Mouse (Mus musculus) hindbrain, embryonic 14.5 days (tissue): ENCODE results near the gene Syn3. TPM values are rescaled to one million over a fixed set of nuclear protein-coding genes. Genes with fewer than 3 reads are reported as not detected.

Source experiments
- ATAC-seq: fragments of 200-750 bp; cut with Nextera tagmentation; 2 replicates; pipeline ENCODE4 v1.8.0; 2017; ENCODE audit warnings: moderate number of reproducible peaks, mild to moderate bottlenecking, moderate TSS enrichment, moderate library complexity; ENCODE audit not compliant: low FRiP score
- DNase-seq: peaks from one replicate; pipeline ENCODE4 v3.0.0-alpha.2; 2015; ENCODE audit warnings: low spot score
- H3K27ac ChIP-seq: fragments of 300-500 bp; sonication (generic); 2 replicates; pipeline ENCODE4 v1.5.1; 2014; ENCODE audit warnings: mild to moderate bottlenecking, moderate library complexity
- H3K27me3 ChIP-seq: fragments of 300-500 bp; sonication (generic); 2 replicates; pipeline ENCODE4 v1.6.1; 2014; ENCODE audit warnings: mild to moderate bottlenecking, low read length, mixed read lengths; ENCODE audit not compliant: control insufficient read depth, insufficient read depth
- H3K36me3 ChIP-seq: fragments of 300-500 bp; sonication (generic); replicated peaks from 2 replicates; pipeline ENCODE4 v1.6.1; 2014; ENCODE audit not compliant: control insufficient read depth, insufficient read depth
- H3K4me1 ChIP-seq: fragments of 300-500 bp; sonication (generic); replicated peaks from 2 replicates; pipeline ENCODE4 v1.6.1; 2014; ENCODE audit warnings: antibody characterized with exemption, low read length, mixed read lengths; ENCODE audit not compliant: control insufficient read depth, insufficient read depth
- H3K4me2 ChIP-seq: fragments of 300-500 bp; sonication (generic); replicated peaks from 2 replicates; pipeline ENCODE4 v1.6.1; 2014; ENCODE audit warnings: mild to moderate bottlenecking, moderate library complexity
- H3K4me3 ChIP-seq: fragments of 300-500 bp; sonication (generic); replicated peaks from 2 replicates; pipeline ENCODE4 v1.5.1; 2014; ENCODE audit warnings: mild to moderate bottlenecking, low read length
- H3K9ac ChIP-seq: fragments of 300-500 bp; sonication (generic); 2 replicates; pipeline ENCODE4 v1.6.1; 2014
- H3K9me3 ChIP-seq: fragments of 300-500 bp; sonication (generic); 2 replicates; pipeline ENCODE4 v1.6.1; 2016; ENCODE audit warnings: low read length; ENCODE audit not compliant: control insufficient read depth
- WGBS: fragments of 180-500 bp; shearing (Covaris S2); extraction: QIAGEN DNeasy Blood & Tissue Kit; methylation state at CpG from one replicate; pipeline ENCODE4 v1.1.7; 2014; 5-methylcytosine and 5-hydroxymethylcytosine counted together
- polyA plus RNA-seq: library from polyadenylated mRNA; unstranded; fragments of >200 nt; fragmentation: Nextera tagmentation; extraction: Ambion mirVana; gene quantifications from 2 replicates; pipeline ENCODE4 v1.2.1, GENCODE M21; 2014

Syn3 gene
- polyA plus RNA-seq, 1 experiment from 2014 or later = 33.6 TPM

DNA sequence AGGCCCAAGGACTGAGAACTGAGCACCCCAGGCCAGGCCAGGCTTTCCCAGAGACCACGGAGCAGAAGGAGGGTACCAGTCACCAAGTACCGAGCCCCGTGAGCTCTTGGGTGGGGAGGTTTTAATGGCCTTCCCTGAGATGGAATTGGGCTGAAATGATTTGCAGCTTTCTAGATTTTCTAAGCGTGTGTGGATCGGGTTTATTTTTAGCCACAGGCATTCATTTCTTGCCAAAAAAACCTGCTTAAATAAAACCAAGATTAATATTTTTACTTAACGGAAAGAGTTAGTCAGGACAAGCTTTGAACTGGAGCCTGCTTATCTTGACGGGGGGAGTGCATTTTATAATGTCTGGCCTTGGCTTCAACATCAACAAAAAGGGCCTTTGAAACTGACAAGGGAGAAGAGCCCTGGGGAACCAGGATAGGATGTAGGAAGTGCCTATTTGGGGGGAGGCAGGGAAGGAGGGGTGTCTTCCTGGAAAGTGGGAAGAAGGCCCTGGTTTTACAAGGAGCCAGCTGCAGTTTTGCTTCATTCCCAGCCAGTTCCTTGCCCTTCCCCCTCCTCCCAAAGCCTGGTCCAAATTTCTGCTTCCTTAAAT, 166.9 kb downstream of the Syn3 start:
- DNase-seq (no peak), ATAC-seq (no peak)
- no peaks in the 10 kb centered on the region for H3K36me3 ChIP-seq
- H3K4me3 ChIP-seq = no peak overlapping the region
- WGBS = 66% methylated on average over 7 of the region's 7 CpGs
- no peak overlapping the region for H3K9ac ChIP-seq
- H3K4me2 ChIP-seq = no peak overlapping the region
- peaks cover 5% of the 10 kb centered on the region; the same call in 1 of the 2 replicates for H3K4me1 ChIP-seq
- no peaks in the 10 kb centered on the region for H3K9me3 ChIP-seq
- H3K27me3 ChIP-seq = no peaks in the 10 kb centered on the region
- peak overlapping the region; percentile 3; the same call in 1 of the 2 replicates for H3K27ac ChIP-seq

DNA sequence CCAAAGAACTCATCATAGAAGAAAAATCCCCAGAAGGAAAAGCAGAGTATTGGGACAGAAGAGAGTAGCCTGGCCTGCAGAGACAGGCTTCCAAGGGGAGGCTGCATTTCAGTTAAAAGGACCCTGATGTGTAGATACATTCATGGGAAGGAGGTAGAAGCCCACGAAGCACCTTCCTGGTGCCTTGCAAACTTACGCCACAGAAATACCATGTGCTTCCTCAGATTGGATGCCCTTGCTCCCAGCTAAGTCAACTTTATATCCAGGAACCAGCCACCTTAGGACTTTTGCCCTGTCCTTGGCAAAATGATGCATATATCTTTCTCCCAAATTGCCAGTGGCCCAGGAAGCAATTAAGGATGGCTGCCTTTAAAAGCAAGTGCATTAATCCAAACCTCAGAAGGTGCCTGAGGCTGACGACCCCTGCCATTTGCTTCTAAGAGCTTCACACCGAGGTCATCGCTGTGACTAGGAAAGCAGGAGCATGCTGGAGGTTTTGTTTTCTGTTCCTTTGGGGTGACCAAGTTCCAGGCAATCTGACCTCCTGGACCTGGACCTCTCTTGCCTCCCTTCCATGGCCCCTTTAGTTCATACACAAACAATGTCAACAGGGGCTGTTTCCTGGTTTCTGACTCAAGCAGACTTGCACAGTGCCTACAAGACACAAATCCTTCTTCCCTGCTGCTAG, 167.6 kb downstream of the Syn3 start:
- 74% methylated on average over 5 of the region's 5 CpGs for WGBS
- Histone ChIP-seq H3K4me3 (no peak overlapping the region), H3K4me2 (no peak overlapping the region), H3K9ac (no peak overlapping the region), H3K9me3 (no peaks in the 10 kb centered on the region), H3K27me3 (no peaks in the 10 kb centered on the region), H3K4me1 (peaks cover 5% of the 10 kb centered on the region; the same call in 1 of the 2 replicates), H3K36me3 (no peaks in the 10 kb centered on the region), H3K27ac (0 out of 2 replicates have a peak overlapping the region, but pooled peaks have one; percentile 3)
- DNase-seq (no peak), ATAC-seq (no peak)

DNA sequence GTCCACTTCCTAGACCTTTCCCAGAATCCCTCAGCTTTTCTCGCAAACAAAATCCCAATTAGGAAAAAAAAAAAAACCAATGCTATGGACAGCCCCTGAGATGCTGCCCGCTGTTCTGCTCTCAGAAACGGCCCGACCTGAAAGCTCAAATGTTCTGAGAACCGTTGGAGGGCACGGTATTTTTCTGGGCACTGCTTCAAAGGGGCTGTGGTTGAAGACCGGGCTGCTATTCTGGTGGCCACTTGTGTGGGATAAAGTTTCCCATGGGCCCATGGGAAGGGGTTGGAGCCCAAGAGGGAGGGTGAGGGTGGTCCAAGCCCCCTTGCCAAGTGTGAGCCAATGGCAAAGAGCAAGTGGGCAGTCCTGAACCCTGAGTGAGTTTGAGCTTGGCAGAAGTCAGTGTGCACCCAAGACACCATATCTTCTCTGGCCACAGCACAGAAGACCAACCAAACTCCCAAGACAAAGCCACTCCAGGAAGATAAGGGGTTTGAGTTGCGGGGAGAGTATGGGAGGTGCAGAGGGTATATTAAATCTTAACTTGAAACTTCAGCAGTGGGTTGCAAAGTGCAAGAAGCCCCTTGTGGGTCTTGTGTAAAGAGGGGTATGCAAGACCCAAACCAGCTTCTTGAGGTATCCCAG, 169.3 kb downstream of the Syn3 start:
- DNase-seq = no peak
- H3K27me3 ChIP-seq = no peaks in the 10 kb centered on the region
- 93% methylated on average over 8 of the region's 8 CpGs for WGBS
- no peaks in the 10 kb centered on the region for H3K9me3 ChIP-seq
- H3K4me3 ChIP-seq = no peak overlapping the region
- H3K27ac ChIP-seq = no peak overlapping the region
- no peak overlapping the region for H3K9ac ChIP-seq
- no peaks in the 10 kb centered on the region for H3K36me3 ChIP-seq
- H3K4me1 ChIP-seq = peaks cover 5% of the 10 kb centered on the region; the same call in 1 of the 2 replicates
- no peak for ATAC-seq
- H3K4me2 ChIP-seq = no peak overlapping the region

DNA sequence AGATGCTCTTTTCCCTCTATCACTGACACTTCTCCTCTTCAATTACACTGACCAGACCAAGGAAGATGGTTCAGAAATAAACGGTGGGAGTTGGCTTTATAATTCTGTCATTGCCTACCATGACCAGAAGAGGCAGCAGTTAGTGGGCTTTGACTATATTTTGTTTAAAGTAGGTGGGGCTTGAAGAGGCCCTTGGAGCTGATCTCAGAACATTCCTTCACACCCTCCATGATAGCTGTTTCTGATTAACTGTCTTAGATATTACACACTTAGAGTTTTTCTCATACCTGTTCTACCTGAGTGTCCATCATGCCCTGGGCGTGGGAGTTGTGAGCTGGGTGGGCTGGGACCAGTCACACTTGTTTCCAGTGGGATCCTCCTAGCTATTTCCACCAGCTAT, 170.0 kb downstream of the Syn3 start:
- no peaks in the 10 kb centered on the region for H3K36me3 ChIP-seq
- H3K27ac ChIP-seq = no peak overlapping the region
- ATAC-seq (no peak), DNase-seq (no peak)
- H3K4me3 ChIP-seq = no peak overlapping the region
- H3K9ac ChIP-seq = no peak overlapping the region
- 88% methylated on average over 2 of the region's 2 CpGs for WGBS
- H3K27me3 ChIP-seq = no peaks in the 10 kb centered on the region
- H3K4me2 ChIP-seq = no peak overlapping the region
- no peaks in the 10 kb centered on the region for H3K9me3 ChIP-seq
- H3K4me1 ChIP-seq = peaks cover 5% of the 10 kb centered on the region; the same call in 1 of the 2 replicates

DNA sequence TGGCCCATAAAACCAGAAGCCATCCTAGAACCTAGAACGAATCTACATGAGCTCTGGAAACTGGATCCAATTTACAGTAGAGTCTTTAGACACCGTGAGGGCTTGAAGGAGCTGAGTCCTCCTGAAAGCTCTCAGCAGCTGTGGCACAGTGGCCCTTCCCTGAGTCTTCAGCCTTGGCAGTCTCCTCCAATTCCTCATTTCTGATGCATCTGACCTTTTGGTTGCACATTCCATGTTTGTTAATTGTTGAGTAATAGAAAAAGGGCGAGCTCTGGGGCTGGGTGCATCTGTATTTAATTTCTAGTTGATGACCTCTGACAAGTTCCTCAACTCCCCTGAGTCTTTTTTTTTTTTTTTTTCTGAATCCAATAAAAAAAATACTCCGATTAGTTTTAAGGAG, 170.6 kb downstream of the Syn3 start:
- 94% methylated on average over 4 of the region's 4 CpGs for WGBS
- DNase-seq = no peak
- Histone ChIP-seq H3K9ac (no peak overlapping the region), H3K36me3 (no peaks in the 10 kb centered on the region), H3K4me1 (peaks cover 5% of the 10 kb centered on the region; the same call in 1 of the 2 replicates), H3K27ac (no peak overlapping the region), H3K4me3 (no peak overlapping the region), H3K9me3 (no peaks in the 10 kb centered on the region), H3K4me2 (no peak overlapping the region), H3K27me3 (no peaks in the 10 kb centered on the region)
- no peak for ATAC-seq

DNA sequence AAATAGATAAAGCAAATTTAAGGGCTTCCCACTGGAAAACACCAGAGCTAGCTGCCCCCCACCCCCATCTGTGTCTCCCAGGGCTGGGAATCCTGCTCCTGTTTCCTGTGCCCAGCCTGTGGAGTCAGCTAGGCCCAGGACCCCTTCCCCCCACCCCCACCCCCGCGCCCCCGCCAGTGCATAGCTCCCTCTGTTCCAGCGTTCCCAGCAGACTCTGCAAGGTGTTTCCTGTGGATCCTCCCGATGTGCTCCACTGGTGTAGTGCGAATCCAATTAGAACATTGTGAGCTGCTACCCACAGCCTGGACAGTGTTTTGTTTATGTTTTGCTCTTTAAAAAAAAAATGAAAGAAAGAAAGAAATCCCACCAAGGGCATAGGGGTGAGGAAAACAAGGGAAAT, 173.4 kb downstream of the Syn3 start:
- Histone ChIP-seq H3K9me3 (no peaks in the 10 kb centered on the region), H3K4me2 (no peak overlapping the region), H3K27me3 (no peaks in the 10 kb centered on the region), H3K4me1 (no peaks in the 10 kb centered on the region), H3K36me3 (no peaks in the 10 kb centered on the region; the same call in 1 of the 2 replicates), H3K4me3 (no peak overlapping the region), H3K27ac (no peak overlapping the region), H3K9ac (no peak overlapping the region)
- ATAC-seq (no peak), DNase-seq (no peak)
- 35% methylated on average over 6 of the region's 6 CpGs for WGBS

DNA sequence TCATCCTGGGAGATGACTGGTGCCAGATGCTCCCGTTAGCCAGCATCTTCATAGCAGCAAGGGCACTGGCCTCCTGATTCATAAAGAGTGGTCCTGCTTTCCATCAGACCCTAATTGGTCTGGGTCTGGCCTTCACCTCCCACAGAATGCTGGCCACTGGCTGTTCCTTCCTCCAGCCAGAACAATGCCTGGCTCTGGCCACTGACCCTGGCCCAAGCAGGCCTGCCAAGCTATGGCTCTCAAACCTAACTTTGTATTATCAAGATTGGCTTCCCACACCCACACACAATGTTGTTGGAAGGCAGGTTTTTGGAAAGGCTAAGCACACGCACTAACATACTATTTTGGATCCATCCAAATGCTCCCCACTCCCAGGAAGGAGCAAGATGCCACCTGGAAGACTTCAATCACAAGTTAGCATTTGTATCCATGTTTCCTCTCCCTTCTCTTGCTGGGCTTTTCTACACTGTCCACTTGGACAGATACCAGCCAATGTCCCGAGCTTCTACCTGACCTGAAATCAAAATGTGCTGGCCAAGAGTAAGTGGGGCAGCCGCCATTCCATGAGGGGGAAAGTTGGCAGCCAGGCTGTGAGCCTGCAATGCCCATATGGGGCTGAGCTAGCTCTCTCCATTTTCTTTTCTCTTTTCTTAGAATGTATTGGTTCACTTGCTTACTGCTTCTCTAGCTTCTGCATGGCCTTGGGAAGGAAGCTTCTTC, 175.3 kb downstream of the Syn3 start:
- Histone ChIP-seq H3K4me3 (no peak overlapping the region), H3K27me3 (no peaks in the 10 kb centered on the region), H3K4me1 (0 out of 2 replicates have a peak, but pooled peaks cover 7% of the 10 kb centered on the region), H3K9ac (no peak overlapping the region), H3K4me2 (no peak overlapping the region), H3K27ac (no peak overlapping the region), H3K9me3 (no peaks in the 10 kb centered on the region), H3K36me3 (no peaks in the 10 kb centered on the region; the same call in 1 of the 2 replicates)
- 83% methylated on average over 4 of the region's 4 CpGs for WGBS
- no peak for DNase-seq
- ATAC-seq = no peak

DNA sequence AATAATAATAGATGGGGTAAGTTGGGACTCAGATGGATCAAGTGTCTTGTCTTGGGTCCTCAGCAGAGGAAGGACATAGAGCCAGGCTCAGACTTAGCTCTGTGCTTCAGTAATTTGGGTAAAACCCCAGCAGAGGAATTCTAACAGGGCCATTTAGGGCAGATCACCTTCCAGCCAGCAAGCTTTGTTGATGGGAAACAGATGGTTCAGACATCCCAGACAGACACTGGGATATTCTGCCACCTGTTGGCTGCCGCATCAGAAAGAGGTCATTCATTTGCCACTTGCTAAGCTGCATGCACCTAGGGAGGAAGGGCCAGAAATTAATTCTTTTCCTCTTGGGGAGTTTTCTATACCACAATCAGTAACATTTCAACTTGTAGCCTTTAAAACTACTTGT, 176.7 kb downstream of the Syn3 start:
- no peak for DNase-seq
- Histone ChIP-seq H3K27ac (no peak overlapping the region), H3K4me1 (peaks cover 11% of the 10 kb centered on the region; the same call in 1 of the 2 replicates), H3K9me3 (no peaks in the 10 kb centered on the region), H3K27me3 (no peaks in the 10 kb centered on the region), H3K9ac (no peak overlapping the region), H3K4me2 (no peak overlapping the region), H3K36me3 (no peaks in the 10 kb centered on the region; the same call in 1 of the 2 replicates), H3K4me3 (no peak overlapping the region)
- no peak for ATAC-seq
- WGBS = 64% methylated on average over 1 of the region's 1 CpGs

DNA sequence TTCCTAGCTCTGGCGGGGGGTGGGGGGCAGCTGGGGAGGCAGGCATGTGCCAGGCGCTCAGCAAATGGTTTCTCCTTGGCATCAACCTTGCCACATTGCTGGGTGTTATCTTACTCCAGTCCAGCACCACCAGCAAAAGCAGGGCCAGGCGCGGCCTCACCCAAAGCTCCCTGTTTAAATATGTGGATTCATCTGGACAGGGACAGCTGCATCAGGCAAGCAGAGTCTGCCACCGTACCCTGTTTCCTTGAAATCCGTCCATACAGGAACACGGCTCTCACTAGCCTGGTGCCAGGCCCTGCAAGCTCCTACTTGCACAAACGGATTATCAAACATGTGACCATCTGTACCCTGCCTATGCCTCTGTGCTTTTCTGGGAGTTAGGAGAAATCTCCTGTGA, 177.5 kb downstream of the Syn3 start:
- 81% methylated on average over 8 of the region's 8 CpGs for WGBS
- no peak for ATAC-seq
- Histone ChIP-seq H3K27me3 (no peaks in the 10 kb centered on the region), H3K4me3 (no peak overlapping the region), H3K9me3 (no peaks in the 10 kb centered on the region), H3K4me2 (no peak overlapping the region), H3K9ac (no peak overlapping the region), H3K27ac (no peak overlapping the region), H3K4me1 (peaks cover 11% of the 10 kb centered on the region; the same call in 1 of the 2 replicates), H3K36me3 (no peaks in the 10 kb centered on the region; the same call in 1 of the 2 replicates)
- no peak for DNase-seq
